Mouse (Mus musculus): Measurements from ENCODE around the gene Zscan5b. TPM values are rescaled to one million over a fixed set of nuclear protein-coding genes. Genes with fewer than 3 reads are reported as not detected.

The Zscan5b gene
- polyA plus RNA-seq, 1 experiment from 2014 or later = not detected

GRCm38 (mm10) chr7:6186176-6186575 lies 35.9 kb upstream of the Zscan5b start:
- Histone ChIP-seq H3K4me3 (ENCODE audit: low read depth, low read length) (no peak overlapping the region), H3K4me2 (ENCODE audit: low read length) (no peak overlapping the region), H3K36me3 (ENCODE audit: control insufficient read depth, insufficient read depth, low read length) (peaks cover 70% of the 10 kb centered on the region), H3K9ac (ENCODE audit: low read length) (no peak overlapping the region), H3K27me3 (replicated peaks; ENCODE audit: control insufficient read depth, insufficient read depth, low read length) (no peaks in the 10 kb centered on the region), H3K9me3 (replicated peaks; ENCODE audit: control insufficient read depth, low read length) (no peaks in the 10 kb centered on the region), H3K4me1 (ENCODE audit: control insufficient read depth, insufficient read depth, low read length) (no peaks in the 10 kb centered on the region), H3K27ac (ENCODE audit: low read depth, low read length) (no peak overlapping the region)
- no peak for DNase-seq (ENCODE audit: low spot score)
- WGBS = 91% methylated on average over 2 of the region's 2 CpGs
- no peak for ATAC-seq

GRCm38 (mm10) chr7:6186756-6187155 lies 35.3 kb upstream of the Zscan5b start:
- Histone ChIP-seq H3K36me3 (ENCODE audit: control insufficient read depth, insufficient read depth, low read length) (peaks cover 70% of the 10 kb centered on the region), H3K9me3 (replicated peaks; ENCODE audit: control insufficient read depth, low read length) (no peaks in the 10 kb centered on the region), H3K4me3 (ENCODE audit: low read depth, low read length) (no peak overlapping the region), H3K27ac (ENCODE audit: low read depth, low read length) (no peak overlapping the region), H3K9ac (ENCODE audit: low read length) (no peak overlapping the region), H3K27me3 (replicated peaks; ENCODE audit: control insufficient read depth, insufficient read depth, low read length) (no peaks in the 10 kb centered on the region), H3K4me1 (ENCODE audit: control insufficient read depth, insufficient read depth, low read length) (no peaks in the 10 kb centered on the region), H3K4me2 (ENCODE audit: low read length) (no peak overlapping the region)
- no peak for DNase-seq (ENCODE audit: low spot score)
- ATAC-seq = no peak
- 83% methylated on average over 2 of the region's 2 CpGs for WGBS

GRCm38 (mm10) chr7:6189542-6189941 lies 32.5 kb upstream of the Zscan5b start:
- Histone ChIP-seq H3K4me3 (ENCODE audit: low read depth, low read length) (no peak overlapping the region), H3K27ac (ENCODE audit: low read depth, low read length) (no peak overlapping the region), H3K4me1 (ENCODE audit: control insufficient read depth, insufficient read depth, low read length) (no peaks in the 10 kb centered on the region), H3K36me3 (ENCODE audit: control insufficient read depth, insufficient read depth, low read length) (peaks cover 59% of the 10 kb centered on the region), H3K4me2 (ENCODE audit: low read length) (no peak overlapping the region), H3K9me3 (replicated peaks; ENCODE audit: control insufficient read depth, low read length) (no peaks in the 10 kb centered on the region), H3K27me3 (replicated peaks; ENCODE audit: control insufficient read depth, insufficient read depth, low read length) (no peaks in the 10 kb centered on the region), H3K9ac (ENCODE audit: low read length) (no peak overlapping the region)
- ATAC-seq = peak; percentile 6; the same call in 1 of the 2 replicates
- no peak for DNase-seq (ENCODE audit: low spot score)
- 26% methylated on average over 38 of the region's 45 CpGs for WGBS

GRCm38 (mm10) chr7:6191376-6191775 lies 30.7 kb upstream of the Zscan5b start:
- peak; percentile 73 for DNase-seq (ENCODE audit: low spot score)
- WGBS = 48% methylated on average over 3 of the region's 3 CpGs
- Histone ChIP-seq H3K36me3 (ENCODE audit: control insufficient read depth, insufficient read depth, low read length) (peaks cover 44% of the 10 kb centered on the region), H3K9ac (ENCODE audit: low read length) (no peak overlapping the region), H3K9me3 (replicated peaks; ENCODE audit: control insufficient read depth, low read length) (no peaks in the 10 kb centered on the region), H3K27ac (ENCODE audit: low read depth, low read length) (no peak overlapping the region), H3K4me3 (ENCODE audit: low read depth, low read length) (no peak overlapping the region), H3K4me1 (ENCODE audit: control insufficient read depth, insufficient read depth, low read length) (no peaks in the 10 kb centered on the region), H3K27me3 (replicated peaks; ENCODE audit: control insufficient read depth, insufficient read depth, low read length) (no peaks in the 10 kb centered on the region), H3K4me2 (ENCODE audit: low read length) (no peak overlapping the region)
- ATAC-seq = peak; percentile 36; the same call in 1 of the 2 replicates

- no peaks in the 10 kb centered on the region for H3K4me1 ChIP-seq (ENCODE audit: control insufficient read depth, insufficient read depth, low read length)
- H3K27me3 ChIP-seq (replicated peaks; ENCODE audit: control insufficient read depth, insufficient read depth, low read length) = no peaks in the 10 kb centered on the region
- H3K9ac ChIP-seq (ENCODE audit: low read length) = no peak overlapping the region
- peaks cover 17% of the 10 kb centered on the region for H3K36me3 ChIP-seq (ENCODE audit: control insufficient read depth, insufficient read depth, low read length)
- WGBS = 18% methylated on average over 5 of the region's 5 CpGs
- ATAC-seq (peak; percentile 64; the same call in 1 of the 2 replicates), DNase-seq (ENCODE audit: low spot score) (peak; percentile 72)
- no peak overlapping the region for H3K4me3 ChIP-seq (ENCODE audit: low read depth, low read length)
- no peak overlapping the region for H3K27ac ChIP-seq (ENCODE audit: low read depth, low read length)
- no peak overlapping the region for H3K4me2 ChIP-seq (ENCODE audit: low read length)
- H3K9me3 ChIP-seq (replicated peaks; ENCODE audit: control insufficient read depth, low read length) = no peaks in the 10 kb centered on the region
Measured at GRCm38 (mm10) chr7:6194129-6194528, 27.9 kb upstream of the Zscan5b start.

- no peaks in the 10 kb centered on the region for H3K9me3 ChIP-seq (replicated peaks; ENCODE audit: control insufficient read depth, low read length)
- DNase-seq (ENCODE audit: low spot score) (no peak), ATAC-seq (no peak)
- no peak overlapping the region for H3K4me3 ChIP-seq (ENCODE audit: low read depth, low read length)
- no peaks in the 10 kb centered on the region for H3K27me3 ChIP-seq (replicated peaks; ENCODE audit: control insufficient read depth, insufficient read depth, low read length)
- 58% methylated on average over 2 of the region's 2 CpGs for WGBS
- no peak overlapping the region for H3K4me2 ChIP-seq (ENCODE audit: low read length)
- no peak overlapping the region for H3K9ac ChIP-seq (ENCODE audit: low read length)
- H3K27ac ChIP-seq (ENCODE audit: low read depth, low read length) = no peak overlapping the region
- peaks cover 1% of the 10 kb centered on the region; the same call in 1 of the 2 replicates for H3K36me3 ChIP-seq (ENCODE audit: control insufficient read depth, insufficient read depth, low read length)
- no peaks in the 10 kb centered on the region for H3K4me1 ChIP-seq (ENCODE audit: control insufficient read depth, insufficient read depth, low read length)
Measured at GRCm38 (mm10) chr7:6195777-6196176, 26.3 kb upstream of the Zscan5b start.

GRCm38 (mm10) chr7:6196790-6197189 lies 25.3 kb upstream of the Zscan5b start, which contains the start of gene Galp:
Gene Galp (plus strand): TSS chr7:6197090.
- no peak within 1 kb of the TSS for H3K27ac ChIP-seq (ENCODE audit: low read depth, low read length)
- H3K36me3 ChIP-seq (ENCODE audit: control insufficient read depth, insufficient read depth, low read length) = no peaks in the 10 kb centered on the region
- no peak within 1 kb of the TSS for H3K4me3 ChIP-seq (ENCODE audit: low read depth, low read length)
- H3K4me2 ChIP-seq (ENCODE audit: low read length) = no peak within 1 kb of the TSS
- no peak for ATAC-seq
- no peak for DNase-seq (ENCODE audit: low spot score)
- WGBS = 73% methylated on average over 3 of the region's 3 CpGs
- H3K27me3 ChIP-seq (replicated peaks; ENCODE audit: control insufficient read depth, insufficient read depth, low read length) = no peaks in the 10 kb centered on the region
- H3K9ac ChIP-seq (ENCODE audit: low read length) = no peak within 1 kb of the TSS
- no peaks in the 10 kb centered on the region for H3K4me1 ChIP-seq (ENCODE audit: control insufficient read depth, insufficient read depth, low read length)
- no peaks in the 10 kb centered on the region for H3K9me3 ChIP-seq (replicated peaks; ENCODE audit: control insufficient read depth, low read length)

GRCm38 (mm10) chr7:6204200-6204599 lies 17.9 kb upstream of the Zscan5b start:
- WGBS = 74% methylated on average over 3 of the region's 3 CpGs
- no peak overlapping the region for H3K27ac ChIP-seq (ENCODE audit: low read depth, low read length)

GRCm38 (mm10) chr7:6213144-6213543 lies 8.9 kb upstream of the Zscan5b start:
- no peak for DNase-seq (ENCODE audit: low spot score)
- Histone ChIP-seq H3K27ac (ENCODE audit: low read depth, low read length) (no peak overlapping the region), H3K9ac (ENCODE audit: low read length) (no peak overlapping the region), H3K4me2 (ENCODE audit: low read length) (no peak overlapping the region), H3K4me1 (ENCODE audit: control insufficient read depth, insufficient read depth, low read length) (no peaks in the 10 kb centered on the region), H3K36me3 (ENCODE audit: control insufficient read depth, insufficient read depth, low read length) (no peaks in the 10 kb centered on the region), H3K27me3 (replicated peaks; ENCODE audit: control insufficient read depth, insufficient read depth, low read length) (no peaks in the 10 kb centered on the region), H3K9me3 (replicated peaks; ENCODE audit: control insufficient read depth, low read length) (no peaks in the 10 kb centered on the region), H3K4me3 (ENCODE audit: low read depth, low read length) (no peak overlapping the region)
- WGBS = 50% methylated on average over 5 of the region's 5 CpGs
- ATAC-seq = no peak

More at GRCm38 (mm10) chr7:6204200-6204599, 17.9 kb upstream of the Zscan5b start:
- Histone ChIP-seq H3K4me1 (ENCODE audit: control insufficient read depth, insufficient read depth, low read length) (no peaks in the 10 kb centered on the region), H3K4me2 (ENCODE audit: low read length) (no peak overlapping the region), H3K4me3 (ENCODE audit: low read depth, low read length) (no peak overlapping the region), H3K9ac (ENCODE audit: low read length) (no peak overlapping the region), H3K36me3 (ENCODE audit: control insufficient read depth, insufficient read depth, low read length) (no peaks in the 10 kb centered on the region), H3K27me3 (replicated peaks; ENCODE audit: control insufficient read depth, insufficient read depth, low read length) (no peaks in the 10 kb centered on the region), H3K9me3 (replicated peaks; ENCODE audit: control insufficient read depth, low read length) (no peaks in the 10 kb centered on the region)
- no peak for ATAC-seq
- no peak for DNase-seq (ENCODE audit: low spot score)

Data from forebrain, embryonic 14.5 days (tissue).